Mouse (Mus musculus) heart, postnatal 0 days (tissue): Measurements from ENCODE around the gene Iqgap3. TPM values are rescaled to one million over a fixed set of nuclear protein-coding genes. Genes with fewer than 3 reads are reported as not detected.

Experiments used
- ATAC-seq: fragments of 200-750 bp; cut with Nextera tagmentation; 2 replicates; pipeline ENCODE4 v1.8.0; 2017; ENCODE audit warnings: low read depth, moderate number of reproducible peaks, moderate library complexity; ENCODE audit not compliant: insufficient read depth
- DNase-seq: peaks from one replicate; pipeline ENCODE4 v3.0.0-alpha.2; 2016; ENCODE audit warnings: low spot score
- H3K27ac ChIP-seq: fragments of 300-500 bp; sonication (generic); 2 replicates; pipeline ENCODE4 v1.5.1; 2014; ENCODE audit warnings: low read depth, mild to moderate bottlenecking
- H3K27me3 ChIP-seq: fragments of 300-500 bp; sonication (generic); 2 replicates; pipeline ENCODE4 v1.6.1; 2014; ENCODE audit warnings: low read length, mixed read lengths; ENCODE audit not compliant: control insufficient read depth, insufficient read depth
- H3K36me3 ChIP-seq: fragments of 300-500 bp; sonication (generic); replicated peaks from 2 replicates; pipeline ENCODE4 v1.6.1; 2014; ENCODE audit warnings: low read length, mixed read lengths; ENCODE audit not compliant: control insufficient read depth, insufficient read depth
- H3K4me1 ChIP-seq: fragments of 300-500 bp; sonication (generic); 2 replicates; pipeline ENCODE4 v1.6.1; 2014; ENCODE audit warnings: antibody characterized with exemption; ENCODE audit not compliant: control insufficient read depth, insufficient read depth
- H3K4me2 ChIP-seq: fragments of 300-500 bp; sonication (generic); 2 replicates; pipeline ENCODE4 v1.6.1; 2014; ENCODE audit warnings: low read depth, mild to moderate bottlenecking, low read length, moderate library complexity
- H3K4me3 ChIP-seq: fragments of 300-500 bp; sonication (generic); 2 replicates; pipeline ENCODE4 v1.5.1; 2014; ENCODE audit warnings: low read depth, low read length
- H3K9ac ChIP-seq: fragments of 300-500 bp; sonication (generic); replicated peaks from 2 replicates; pipeline ENCODE4 v1.6.1; 2014; ENCODE audit warnings: low read depth, low read length, mixed read lengths
- H3K9me3 ChIP-seq: fragments of 300-500 bp; sonication (generic); replicated peaks from 2 replicates; pipeline ENCODE4 v1.6.1; 2016; ENCODE audit warnings: low read length; ENCODE audit not compliant: control insufficient read depth
- CTCF ChIP-seq: IDR thresholded peaks from 2 replicates; pipeline ENCODE4 v1.5.1; 2016; ENCODE audit warnings: antibody characterized with exemption, control low read depth, low read depth
- EP300 ChIP-seq: IDR thresholded peaks from 2 replicates; pipeline ENCODE4 v1.6.1; 2016; ENCODE audit warnings: antibody characterized with exemption, low read depth
- WGBS: fragments of 180-500 bp; shearing (Covaris S2); extraction: QIAGEN DNeasy Blood & Tissue Kit; methylation state at CpG from one replicate; pipeline ENCODE4 v1.1.7; 2014; 5-methylcytosine and 5-hydroxymethylcytosine counted together
- polyA plus RNA-seq: library from polyadenylated mRNA; unstranded; fragments of >200 nt; fragmentation: Nextera tagmentation; extraction: Ambion mirVana; gene quantifications from 2 replicates; pipeline ENCODE4 v1.2.1, GENCODE M21; 2015
- total RNA-seq: library from RNA; depleted of rRNA; stranded (reverse); fragments of >200 nt; gene quantifications from 2 replicates; pipeline ENCODE4 v1.2.3, GENCODE M21; 2014; ENCODE audit warnings: low replicate concordance

The Iqgap3 gene
- total and polyA plus RNA-seq, 2 experiments from 2014 or later = 6.8 to 35.3 TPM

- H3K27ac ChIP-seq = no peak overlapping the region
- no peaks in the 10 kb centered on the region for H3K4me1 ChIP-seq
- no peak overlapping the region for H3K4me2 ChIP-seq
- H3K27me3 ChIP-seq = no peaks in the 10 kb centered on the region
- no peak overlapping the region for H3K9ac ChIP-seq
- no peak for ATAC-seq
- 59% methylated on average over 6 of the region's 6 CpGs for WGBS
- H3K36me3 ChIP-seq = peaks cover 87% of the 10 kb centered on the region
- DNase-seq = no peak
- no peak for TF ChIP-seq CTCF
- TF ChIP-seq EP300 = no peak
- no peaks in the 10 kb centered on the region for H3K9me3 ChIP-seq
- H3K4me3 ChIP-seq = no peak overlapping the region
Observed at GRCm38 (mm10) chr3:88097666-88098065, 15.9 kb downstream of the Iqgap3 start.

GRCm38 (mm10) chr3:88100251-88100650 lies 18.5 kb downstream of the Iqgap3 start:
- Histone ChIP-seq H3K27me3 (no peaks in the 10 kb centered on the region), H3K4me3 (no peak overlapping the region), H3K36me3 (peaks cover 89% of the 10 kb centered on the region), H3K4me1 (no peaks in the 10 kb centered on the region), H3K9me3 (no peaks in the 10 kb centered on the region), H3K4me2 (no peak overlapping the region), H3K27ac (no peak overlapping the region), H3K9ac (no peak overlapping the region)
- ATAC-seq (no peak), DNase-seq (no peak)
- no peak for TF ChIP-seq EP300
- TF ChIP-seq CTCF = no peak
- WGBS = 55% methylated on average over 3 of the region's 3 CpGs

GRCm38 (mm10) chr3:88101736-88102135 lies 20.0 kb downstream of the Iqgap3 start:
- WGBS = 79% methylated on average over 7 of the region's 7 CpGs
- Histone ChIP-seq H3K36me3 (peaks cover 95% of the 10 kb centered on the region), H3K4me2 (no peak overlapping the region), H3K9ac (no peak overlapping the region), H3K27me3 (no peaks in the 10 kb centered on the region), H3K27ac (peak overlapping the region; percentile 78), H3K4me1 (no peaks in the 10 kb centered on the region), H3K9me3 (no peaks in the 10 kb centered on the region), H3K4me3 (no peak overlapping the region)
- DNase-seq = no peak
- TF ChIP-seq EP300 (no peak), CTCF (no peak)
- no peak for ATAC-seq

- Histone ChIP-seq H3K27ac (peak overlapping the region; percentile 78), H3K9me3 (no peaks in the 10 kb centered on the region), H3K36me3 (peaks cover 95% of the 10 kb centered on the region), H3K4me3 (no peak overlapping the region), H3K4me2 (no peak overlapping the region), H3K4me1 (no peaks in the 10 kb centered on the region), H3K9ac (no peak overlapping the region), H3K27me3 (no peaks in the 10 kb centered on the region)
- TF ChIP-seq EP300 (no peak), CTCF (no peak)
- 0 out of 2 replicates have a peak, but pooled peaks have one; percentile 46 for ATAC-seq
- WGBS = 73% methylated on average over 6 of the region's 6 CpGs
- peak; percentile 18 for DNase-seq
Observed at GRCm38 (mm10) chr3:88102196-88102595, 20.4 kb downstream of the Iqgap3 start.

- peak overlapping the region; percentile 78 for H3K27ac ChIP-seq
- peaks cover 95% of the 10 kb centered on the region for H3K36me3 ChIP-seq
- H3K4me1 ChIP-seq = no peaks in the 10 kb centered on the region
- TF ChIP-seq CTCF = no peak
- no peak for TF ChIP-seq EP300
- peak; percentile 55 for ATAC-seq
- no peak for DNase-seq
- no peaks in the 10 kb centered on the region for H3K27me3 ChIP-seq
- H3K4me2 ChIP-seq = no peak overlapping the region
- no peak overlapping the region for H3K4me3 ChIP-seq
- H3K9me3 ChIP-seq = no peaks in the 10 kb centered on the region
- H3K9ac ChIP-seq = no peak overlapping the region
- 70% methylated on average over 6 of the region's 6 CpGs for WGBS
Observed at GRCm38 (mm10) chr3:88102611-88103010, 20.8 kb downstream of the Iqgap3 start.

GRCm38 (mm10) chr3:88106126-88106525 lies 24.4 kb downstream of the Iqgap3 start:
- Histone ChIP-seq H3K27me3 (no peaks in the 10 kb centered on the region), H3K4me2 (no peak overlapping the region), H3K9ac (no peak overlapping the region), H3K4me1 (no peaks in the 10 kb centered on the region), H3K27ac (no peak overlapping the region), H3K4me3 (no peak overlapping the region), H3K9me3 (no peaks in the 10 kb centered on the region), H3K36me3 (peaks cover 96% of the 10 kb centered on the region)
- DNase-seq (no peak), ATAC-seq (no peak)
- WGBS = 88% methylated on average over 4 of the region's 4 CpGs
- no peak for TF ChIP-seq CTCF
- no peak for TF ChIP-seq EP300
